Mouse (Mus musculus) testis, adult 2 months (tissue): Measurements from ENCODE around the gene Bud13.

Experiments
- CTCF ChIP-seq: fragments of 200-500 bp; IDR thresholded peaks from 2 replicates; pipeline ENCODE4 v1.5.1; 2012; ENCODE audit warnings: low read depth, mild to moderate bottlenecking, inconsistent platforms, low read length, moderate library complexity; ENCODE audit not compliant: control insufficient read depth, insufficient read depth, insufficient replicate concordance
- POLR2A ChIP-seq: fragments of 200-500 bp; IDR thresholded peaks from 2 replicates; pipeline ENCODE4 v1.6.1; 2012; ENCODE audit warnings: low read depth, mild to moderate bottlenecking, inconsistent platforms, low read length, moderate library complexity; ENCODE audit not compliant: control insufficient read depth

DNA sequence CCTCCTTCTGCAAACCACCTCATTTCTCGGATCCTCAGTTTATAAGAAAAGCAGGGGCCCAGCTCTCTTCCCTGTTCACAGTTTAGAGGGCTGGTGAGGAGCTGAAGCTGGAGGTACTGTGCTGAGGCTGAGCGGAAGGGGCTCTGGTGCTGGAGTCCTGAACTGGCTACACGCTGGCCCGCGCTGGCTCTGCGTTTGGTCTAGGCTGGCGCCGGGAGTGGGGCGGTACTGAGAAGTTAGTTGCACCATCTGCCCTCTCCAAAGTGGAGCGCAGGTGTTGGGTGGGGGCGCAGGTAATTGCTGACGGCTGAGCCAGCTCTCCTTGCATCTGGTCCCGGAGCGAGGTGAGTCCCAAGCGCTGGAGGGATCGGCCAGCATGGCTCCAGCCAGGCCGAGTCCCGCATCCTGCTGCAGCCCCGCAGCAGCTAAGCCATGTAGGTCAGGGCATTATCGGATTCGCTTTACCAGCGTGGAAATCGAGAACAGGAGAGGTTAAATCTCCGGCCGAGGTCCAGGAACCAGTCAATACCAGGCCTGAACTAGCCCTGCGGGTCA is 51.7 kb downstream of the Bud13 start:
- TF ChIP-seq CTCF, result no peak
- no peak for TF ChIP-seq POLR2A
